Mouse (Mus musculus) spleen, adult 2 months (tissue): ENCODE measurements around the gene Ncf4.

Experiments used
- CTCF ChIP-seq: fragments of 200-500 bp; IDR thresholded peaks from 2 replicates; pipeline ENCODE4 v1.5.1; 2011; ENCODE audit warnings: mild to moderate bottlenecking, inconsistent platforms; ENCODE audit not compliant: insufficient read depth, insufficient read length, insufficient replicate concordance; ENCODE audit errors: extremely low read depth
- POLR2A ChIP-seq: fragments of 200-500 bp; IDR thresholded peaks from 2 replicates; pipeline ENCODE4 v1.6.1; 2011; ENCODE audit warnings: low read depth, low read length, inconsistent platforms

GRCm38 (mm10) chr15:78244695-78245492 lies at the start of gene Ncf4:
- no peak for TF ChIP-seq CTCF
- TF ChIP-seq POLR2A = peak; percentile 76
